Mouse (Mus musculus): ENCODE measurements around the gene Padi1.

- TF ChIP-seq MAFK (IDR thresholded peaks at IDR 0.05; ENCODE audit: insufficient read depth, low read depth, low read length) (no peak), ZNF384 (IDR thresholded peaks at IDR 0.05; ENCODE audit: low read depth, low read length) (no peak), CHD2 (IDR thresholded peaks at IDR 0.05; ENCODE audit: low read depth, low read length) (no peak)
These were observed 1.8 kb downstream of the Padi1 start for GRCm38 (mm10) chr4:140843670-140844280.
